Mouse (Mus musculus) myocyte (in vitro differentiated cells): ENCODE measurements at regions not wholly inside any gene's neighbourhood (a gene's known extent, or its start where the extent isn't known, plus 50 kb on each side); places are given as distances from the start of the nearest gene placed in this dataset.

Experiments used
- H3K27me3 ChIP-seq: one replicate; pipeline ENCODE4 v1.6.1; 2011; ENCODE audit not compliant: control insufficient read depth, insufficient read depth, insufficient read length
- H3K36me3 ChIP-seq: one replicate; pipeline ENCODE4 v1.6.1; 2011; ENCODE audit not compliant: control insufficient read depth, insufficient read depth
- H3K4me2 ChIP-seq: one replicate; pipeline ENCODE4 v1.6.1; 2011; ENCODE audit warnings: low read depth, control low read depth
- H3K4me3 ChIP-seq: one replicate; pipeline ENCODE4 v1.5.1; 2011; ENCODE audit warnings: mild to moderate bottlenecking, control low read depth, moderate library complexity
- H3K79me2 ChIP-seq: one replicate; pipeline ENCODE4 v1.6.1; 2011; ENCODE audit not compliant: control insufficient read depth, insufficient read depth
- H3ac ChIP-seq: one replicate; pipeline ENCODE4 v1.6.1; 2011; ENCODE audit not compliant: control insufficient read depth, insufficient read length
- CEBPB ChIP-seq: IDR thresholded peaks from 2 replicates; pipeline ENCODE4 v1.6.1; 2011; ENCODE audit warnings: mild to moderate bottlenecking, moderate library complexity; ENCODE audit not compliant: poor library complexity, insufficient read depth, severe bottlenecking
- E2F4 ChIP-seq: IDR thresholded peaks from one replicate; pipeline ENCODE4 v1.6.1; 2011; ENCODE audit warnings: mild to moderate bottlenecking, control low read depth, moderate library complexity; ENCODE audit not compliant: insufficient read depth
- MAX ChIP-seq: IDR thresholded peaks from one replicate; pipeline ENCODE4 v1.6.1; 2011; ENCODE audit warnings: low read depth, mild to moderate bottlenecking, control low read depth
- MYOD1 ChIP-seq, 3 experiments: IDR thresholded peaks; one replicate each; pipeline ENCODE4 v1.6.1; 2011; ENCODE audit warnings: control low read depth in 2 of 3, low read depth in 2 of 3, mild to moderate bottlenecking in 2 of 3, moderate library complexity in 1 of 3; ENCODE audit not compliant: insufficient read length in 2 of 3, control insufficient read depth in 1 of 3
- MYOG ChIP-seq, 3 experiments: IDR thresholded peaks; one replicate each; pipeline ENCODE4 v1.6.1; 2011; ENCODE audit warnings: control low read depth in 2 of 3, low read depth in 2 of 3, mild to moderate bottlenecking in 2 of 3; ENCODE audit not compliant: insufficient read length in 2 of 3, control insufficient read depth in 1 of 3, insufficient read depth in 1 of 3
- POLR2A ChIP-seq: IDR thresholded peaks from one replicate; pipeline ENCODE4 v1.6.1; 2011; ENCODE audit warnings: low read depth, mild to moderate bottlenecking, control low read depth, moderate library complexity; ENCODE audit not compliant: insufficient read length
- POLR2AphosphoS2 ChIP-seq: IDR thresholded peaks from one replicate; pipeline ENCODE4 v1.6.1; 2011; ENCODE audit warnings: low read depth, control low read depth; ENCODE audit not compliant: insufficient read length
- REST ChIP-seq: IDR thresholded peaks from one replicate; pipeline ENCODE4 v1.6.1; 2011; ENCODE audit warnings: mild to moderate bottlenecking, control low read depth, moderate library complexity; ENCODE audit not compliant: insufficient read depth, insufficient read length
- SRF ChIP-seq: IDR thresholded peaks from one replicate; pipeline ENCODE4 v1.6.1; 2011; ENCODE audit warnings: low read depth; ENCODE audit not compliant: control insufficient read depth, insufficient read length
- TCF12 ChIP-seq: IDR thresholded peaks from one replicate; pipeline ENCODE4 v1.6.1; 2011; ENCODE audit warnings: mild to moderate bottlenecking, control low read depth; ENCODE audit not compliant: poor library complexity, insufficient read depth, severe bottlenecking
- TCF3 ChIP-seq: IDR thresholded peaks from one replicate; pipeline ENCODE4 v1.6.1; 2011; ENCODE audit warnings: low read depth, control low read depth; ENCODE audit not compliant: insufficient read length
- USF1 ChIP-seq: IDR thresholded peaks from one replicate; pipeline ENCODE4 v1.6.1; 2011; ENCODE audit warnings: low read depth, mild to moderate bottlenecking, control low read depth, moderate library complexity

DNA sequence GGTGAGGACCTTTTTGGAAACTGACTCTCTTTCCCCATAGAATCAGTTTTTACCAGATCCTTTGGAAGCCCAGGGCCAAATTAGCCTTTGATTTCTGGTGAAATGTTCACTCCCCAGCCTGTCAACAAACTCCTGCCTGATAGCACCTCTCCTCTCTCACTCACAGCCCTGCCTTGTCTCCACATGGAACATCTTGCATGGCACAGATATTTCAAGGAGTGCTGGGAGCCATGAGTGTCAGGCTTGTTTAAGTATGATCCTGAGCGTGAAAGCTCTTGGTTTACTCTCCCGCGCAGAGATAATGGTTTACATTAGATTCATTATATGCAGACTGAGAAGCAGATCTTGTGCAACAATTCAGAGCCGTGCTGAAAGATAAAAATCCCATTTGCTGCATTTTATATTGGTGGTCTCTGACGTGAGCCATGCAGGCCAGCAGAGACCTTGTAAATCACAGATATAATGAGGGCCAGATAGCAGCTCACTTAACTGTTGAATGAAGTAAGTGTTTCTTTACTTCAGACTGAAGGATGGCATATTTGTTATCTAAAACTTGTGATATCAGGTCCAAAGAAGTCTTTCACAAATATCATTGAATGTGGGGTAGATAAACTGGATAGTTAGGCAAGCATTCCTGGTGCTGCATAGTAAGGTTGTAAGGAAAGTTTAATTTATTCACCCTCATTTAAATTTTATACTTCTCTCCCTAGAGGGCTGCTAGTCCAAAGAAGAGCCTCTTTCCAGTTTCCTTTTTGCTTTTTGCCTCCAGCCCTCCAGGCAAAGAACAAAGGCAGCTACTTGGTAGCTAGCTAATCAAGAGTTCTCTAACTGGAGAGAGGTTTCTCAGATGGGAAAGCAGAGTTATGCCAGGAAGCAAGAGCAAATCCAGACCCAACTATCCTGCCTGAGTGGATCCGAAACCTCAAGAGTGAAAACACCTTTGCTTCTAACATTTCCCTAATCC, 81.8 kb downstream of the Tbx18 start:
- Histone ChIP-seq H3ac (no peak overlapping the region), H3K79me2 (no peaks in the 10 kb centered on the region), H3K36me3 (no peaks in the 10 kb centered on the region), H3K27me3 (no peaks in the 10 kb centered on the region), H3K4me3 (no peak overlapping the region), H3K4me2 (no peak overlapping the region)
- TF ChIP-seq E2F4: no peak
- no peak for TF ChIP-seq TCF12
- TF ChIP-seq TCF3: no peak

DNA sequence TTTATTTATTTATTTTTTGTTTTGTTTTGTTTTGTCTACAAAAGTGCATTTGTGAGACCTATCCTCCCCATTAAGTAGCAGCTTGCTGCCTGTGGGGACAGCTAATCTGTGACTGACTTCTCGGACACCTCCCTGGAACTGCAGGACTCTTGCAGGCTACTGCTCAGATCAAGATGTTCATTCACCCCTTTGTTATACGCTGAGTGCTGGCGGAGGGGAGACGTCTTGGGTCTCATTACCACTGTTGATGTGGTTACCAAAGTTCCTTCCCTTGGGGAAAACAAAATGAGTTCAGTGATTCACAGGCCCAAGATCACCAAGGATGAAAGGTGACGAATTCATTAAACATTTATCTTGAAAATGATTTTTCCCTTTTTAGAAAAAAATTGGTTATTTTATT, 82.7 kb downstream of the Tbx18 start:
- no peak overlapping the region for H3K4me3 ChIP-seq
- H3K79me2 ChIP-seq: no peaks in the 10 kb centered on the region
- H3K4me2 ChIP-seq: no peak overlapping the region
- H3K27me3 ChIP-seq: no peaks in the 10 kb centered on the region
- H3ac ChIP-seq: no peak overlapping the region
- TF ChIP-seq MYOG (IDR thresholded peaks at IDR 0.05; ENCODE audit: control insufficient read depth in 1 of 3, insufficient read depth in 1 of 3, insufficient read length in 2 of 3, low read depth in 2 of 3) (no peak), TCF3 (no peak), TCF12 (no peak), SRF (no peak), USF1 (no peak), MYOD1 (IDR thresholded peaks at IDR 0.05; ENCODE audit: control insufficient read depth in 1 of 3, insufficient read length in 2 of 3, low read depth in 2 of 3) (no peak), E2F4 (no peak), REST (no peak), MAX (no peak)
- H3K36me3 ChIP-seq: no peaks in the 10 kb centered on the region

DNA sequence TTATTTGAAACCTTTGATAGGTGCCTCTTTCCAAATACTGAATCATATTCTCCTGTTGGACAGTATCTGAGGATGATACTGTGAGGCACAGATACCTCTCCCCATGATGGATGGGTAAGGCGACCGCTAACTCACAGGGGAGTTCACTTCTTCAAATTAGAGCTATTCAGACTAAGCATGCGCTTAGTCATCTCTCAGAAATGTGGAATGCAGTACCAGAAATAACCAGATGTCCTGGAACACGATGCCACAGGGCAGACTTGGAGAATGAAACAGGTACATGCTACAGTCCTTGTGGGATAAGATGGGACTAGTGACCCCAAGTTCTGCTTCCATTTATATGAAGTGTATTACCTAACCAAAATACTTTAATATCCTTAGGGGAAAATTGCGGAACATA, 86.0 kb downstream of the Tbx18 start:
- TF ChIP-seq MAX (no peak), REST (no peak), POLR2A (no peak), E2F4 (no peak), TCF12 (no peak), MYOG (IDR thresholded peaks at IDR 0.05; ENCODE audit: control insufficient read depth in 1 of 3, insufficient read depth in 1 of 3, insufficient read length in 2 of 3, low read depth in 2 of 3) (no peak), MYOD1 (IDR thresholded peaks at IDR 0.05; ENCODE audit: control insufficient read depth in 1 of 3, insufficient read length in 2 of 3, low read depth in 2 of 3) (no peak), SRF (no peak), USF1 (no peak), POLR2AphosphoS2 (no peak), CEBPB (no peak), TCF3 (no peak)
- no peaks in the 10 kb centered on the region for H3K36me3 ChIP-seq
- no peaks in the 10 kb centered on the region for H3K27me3 ChIP-seq
- H3ac ChIP-seq: no peak overlapping the region
- no peak overlapping the region for H3K4me2 ChIP-seq
- no peaks in the 10 kb centered on the region for H3K79me2 ChIP-seq
- H3K4me3 ChIP-seq: no peak overlapping the region

DNA sequence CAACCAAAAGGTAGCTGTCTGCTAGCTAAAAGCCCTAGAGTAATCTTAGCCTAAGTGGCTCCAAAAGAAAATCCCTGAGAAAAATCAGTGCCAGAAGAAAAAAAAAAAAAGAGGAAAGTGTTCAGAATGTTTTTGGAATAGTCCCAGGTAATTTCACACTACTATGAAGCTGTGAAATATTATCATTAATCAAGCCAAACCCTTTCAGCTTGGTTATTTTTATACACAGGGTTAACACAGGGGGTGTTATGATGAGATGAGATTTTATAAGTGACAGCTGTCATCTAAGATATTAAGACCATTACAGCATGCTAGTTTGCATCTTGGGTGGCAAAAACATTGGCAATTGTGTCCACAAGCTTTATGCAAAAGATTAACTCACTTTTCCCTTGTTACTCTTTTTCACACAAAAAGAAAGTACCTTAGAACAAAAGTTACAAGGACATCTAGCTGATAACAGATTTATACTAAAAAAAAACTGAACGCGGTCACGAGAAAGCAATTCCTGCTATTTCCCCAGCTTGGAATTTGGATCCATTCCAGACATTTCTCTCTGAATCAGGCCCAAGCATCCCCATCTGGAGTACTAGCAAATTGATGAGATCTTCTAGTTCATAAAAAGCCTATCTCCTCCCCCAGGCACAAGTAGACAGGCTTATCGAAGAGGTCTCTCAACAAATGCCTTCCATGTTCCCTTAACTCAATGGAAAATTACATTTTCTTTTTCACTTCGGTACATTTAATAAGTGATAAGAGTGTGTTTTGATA, 97.0 kb downstream of the Tbx18 start:
- Histone ChIP-seq H3ac (no peak overlapping the region), H3K79me2 (no peaks in the 10 kb centered on the region), H3K4me3 (no peak overlapping the region), H3K4me2 (peak overlapping the region; percentile 7), H3K27me3 (no peaks in the 10 kb centered on the region), H3K36me3 (no peaks in the 10 kb centered on the region)
- no peak for TF ChIP-seq SRF
- no peak for TF ChIP-seq USF1
- no peak for TF ChIP-seq MAX
- no peak for TF ChIP-seq TCF3
- no peak for TF ChIP-seq CEBPB
- TF ChIP-seq E2F4: no peak
- no peak for TF ChIP-seq POLR2AphosphoS2
- no peak for TF ChIP-seq TCF12
- no peak for TF ChIP-seq POLR2A
- no peak for TF ChIP-seq MYOG (IDR thresholded peaks at IDR 0.05; ENCODE audit: control insufficient read depth in 1 of 3, insufficient read depth in 1 of 3, insufficient read length in 2 of 3, low read depth in 2 of 3)
- TF ChIP-seq REST: no peak
- no peak for TF ChIP-seq MYOD1 (IDR thresholded peaks at IDR 0.05; ENCODE audit: control insufficient read depth in 1 of 3, insufficient read length in 2 of 3, low read depth in 2 of 3)
